Mouse (Mus musculus) kidney, adult 2 months (tissue): ENCODE measurements around the gene Mcf2l.

Source experiments
- CTCF ChIP-seq: fragments of 200-500 bp; conservative IDR thresholded peaks from 2 replicates; pipeline ENCODE4 v1.5.1; 2011; ENCODE audit warnings: low read depth, mild to moderate bottlenecking, control low read depth, low read length, moderate library complexity, mixed read lengths; ENCODE audit not compliant: insufficient read depth, insufficient read length
- POLR2A ChIP-seq: fragments of 200-500 bp; IDR thresholded peaks from one replicate; pipeline ENCODE4 v1.6.1; 2011; ENCODE audit warnings: low read depth, low read length, control low read depth

DNA sequence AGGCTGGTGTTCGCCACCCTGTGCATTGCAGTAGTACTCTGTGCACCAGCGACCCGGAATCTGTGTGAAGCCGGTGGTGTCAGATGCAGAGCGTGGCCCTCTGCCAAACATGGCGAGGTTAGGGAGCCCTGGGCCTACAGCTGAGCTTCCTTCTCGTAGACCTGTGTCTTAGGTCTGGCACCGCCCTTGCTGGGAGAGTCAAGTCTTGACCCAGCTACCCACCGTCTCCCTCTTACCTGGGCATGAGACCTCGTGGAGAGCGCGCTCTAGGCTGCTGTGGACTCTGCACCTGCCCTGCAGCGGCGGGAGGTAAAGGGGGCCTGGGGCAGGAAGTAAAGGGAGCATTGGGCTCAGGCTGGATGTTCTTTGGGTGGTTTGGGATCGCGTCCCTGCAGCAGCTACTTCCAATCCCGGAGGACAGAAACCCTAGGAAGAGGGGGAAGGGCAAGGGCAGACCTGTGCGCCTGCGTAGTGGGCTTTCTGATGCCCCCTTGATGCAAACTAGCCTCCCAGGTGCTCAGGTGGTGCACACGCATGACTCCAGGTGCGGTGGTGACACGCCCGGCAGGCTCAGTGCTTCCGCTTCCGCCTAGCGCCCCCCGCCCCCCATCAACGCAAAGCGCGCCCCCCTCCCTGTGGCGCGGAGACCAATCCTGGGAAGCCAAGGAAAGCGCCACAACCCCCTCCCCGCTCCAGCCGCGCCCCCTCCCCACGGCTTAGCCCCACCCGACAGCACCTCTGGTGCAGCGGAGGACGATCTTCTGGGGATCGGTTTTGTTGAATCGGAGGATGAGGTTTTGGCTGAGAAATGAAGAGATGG lies 41.8 kb downstream of the Mcf2l start:
- TF ChIP-seq POLR2A, result no peak
- no peak for TF ChIP-seq CTCF
